Mouse (Mus musculus): ENCODE data around the gene Rpl35. TPM values are rescaled to one million over a fixed set of nuclear protein-coding genes. Genes with fewer than 3 reads are reported as not detected.

The Rpl35 gene
- total RNA-seq, 4 experiments from 2014 or later = 299 to 346 (median 322) TPM

Other genes starting within 250 kb of the Rpl35 start
- gene Nr6a1, start 77.9 kb downstream of the Rpl35 start, total RNA-seq (2022) = 1 to 10 TPM; 1.2 to 2.2 (median 1.9) TPM
- 1 to 10 TPM; 3.2 to 3.9 (median 3.6) TPM for gene Olfml2a, start 73.6 kb downstream of the Rpl35 start, total RNA-seq (2022)
- gene Wdr38, start 8.1 kb downstream of the Rpl35 start, total RNA-seq (2022) = under 1 TPM; 0.09 to 0.22 (median 0.13) TPM
- gene Arpc5l, start 276 bp downstream of the Rpl35 start, total RNA-seq (2022) = 100 to 1,000 TPM in 3 of 4 experiments, 10 to 100 TPM in 1; 90.3 to 125 (median 106) TPM
- gene Golga1, start 59.9 kb upstream of the Rpl35 start, total RNA-seq (2022) = 10 to 100 TPM; 12.0 to 15.7 (median 14.1) TPM
- gene Scai, start 185.1 kb upstream of the Rpl35 start, total RNA-seq (2022) = 1 to 10 TPM; 4.2 to 5.2 (median 4.3) TPM
- gene Ppp6c, start 220.8 kb upstream of the Rpl35 start, total RNA-seq (2022) = 10 to 100 TPM; 51.1 to 59.4 (median 53.5) TPM

All from heart, adult 8-10 months (tissue).